Mouse (Mus musculus): ENCODE measurements around the gene 1190005I06Rik. TPM values are rescaled to one million over a fixed set of nuclear protein-coding genes. Genes with fewer than 3 reads are reported as not detected.

1190005I06Rik gene
- polyA plus RNA-seq, 1 experiment from 2014 or later: 6.0 TPM

GRCm38 (mm10) chr8:120569939-120570715 lies 77.3 kb downstream of the 1190005I06Rik start:
- ATAC-seq: no peak
- H3K9ac ChIP-seq (replicated peaks): no peak overlapping the region
- peaks cover 44% of the 10 kb centered on the region for H3K4me1 ChIP-seq (replicated peaks)
- H3K4me3 ChIP-seq (replicated peaks): no peak overlapping the region
- peak overlapping the region; percentile 7; the same call in 1 of the 2 replicates for H3K27ac ChIP-seq
- 60% methylated on average over 13 of the region's 13 CpGs for WGBS
- peaks cover 88% of the 10 kb centered on the region for H3K36me3 ChIP-seq
- H3K9me3 ChIP-seq: no peaks in the 10 kb centered on the region
- no peak overlapping the region for H3K4me2 ChIP-seq (replicated peaks)
- no peaks in the 10 kb centered on the region for H3K27me3 ChIP-seq

GRCm38 (mm10) chr8:120569123-120569522 lies 78.3 kb downstream of the 1190005I06Rik start:
- ATAC-seq: no peak
- Histone ChIP-seq H3K4me2 (replicated peaks) (no peak overlapping the region), H3K4me1 (replicated peaks) (peaks cover 51% of the 10 kb centered on the region), H3K4me3 (replicated peaks) (no peak overlapping the region), H3K36me3 (peaks cover 78% of the 10 kb centered on the region), H3K9ac (replicated peaks) (no peak overlapping the region), H3K9me3 (no peaks in the 10 kb centered on the region), H3K27ac (peak overlapping the region; percentile 7), H3K27me3 (no peaks in the 10 kb centered on the region)
- WGBS: 96% methylated on average over 17 of the region's 17 CpGs

- no peak for ATAC-seq
- Histone ChIP-seq H3K27ac (no peak overlapping the region), H3K4me1 (replicated peaks) (peaks cover 55% of the 10 kb centered on the region), H3K9me3 (no peaks in the 10 kb centered on the region), H3K9ac (replicated peaks) (no peak overlapping the region), H3K4me2 (replicated peaks) (no peak overlapping the region), H3K27me3 (no peaks in the 10 kb centered on the region), H3K36me3 (peaks cover 69% of the 10 kb centered on the region), H3K4me3 (replicated peaks) (no peak overlapping the region)
- 95% methylated on average over 37 of the region's 37 CpGs for WGBS
These were observed 79.2 kb downstream of the 1190005I06Rik start for GRCm38 (mm10) chr8:120568164-120568798.

DNA sequence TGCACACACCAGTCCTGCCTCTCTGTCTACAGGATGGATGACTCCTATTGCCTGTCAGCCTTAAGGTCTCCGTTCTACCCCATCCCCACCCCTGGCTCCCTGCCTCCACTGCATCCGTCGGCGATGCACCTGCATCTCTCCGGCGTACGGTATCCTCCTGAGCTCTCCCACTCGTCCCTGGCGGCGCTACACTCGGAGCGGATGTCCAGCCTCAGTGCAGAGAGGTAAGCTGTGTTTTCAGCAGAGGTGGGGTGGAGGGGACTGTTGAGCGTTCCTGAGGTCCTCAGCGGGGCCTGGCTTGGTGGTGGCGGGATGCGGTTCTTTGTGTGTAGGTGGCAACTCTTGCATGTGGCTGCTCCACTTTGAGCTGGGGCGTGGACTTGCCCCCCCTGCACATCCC lies 79.7 kb downstream of the 1190005I06Rik start:
- no peak overlapping the region for H3K4me3 ChIP-seq (replicated peaks)
- H3K9me3 ChIP-seq: no peaks in the 10 kb centered on the region
- peaks cover 64% of the 10 kb centered on the region for H3K36me3 ChIP-seq
- no peak overlapping the region for H3K9ac ChIP-seq (replicated peaks)
- H3K4me2 ChIP-seq (replicated peaks): no peak overlapping the region
- WGBS: 96% methylated on average over 17 of the region's 17 CpGs
- H3K4me1 ChIP-seq (replicated peaks): peaks cover 61% of the 10 kb centered on the region
- peak overlapping the region; percentile 19; the same call in 1 of the 2 replicates for H3K27ac ChIP-seq
- ATAC-seq: no peak
- H3K27me3 ChIP-seq: no peaks in the 10 kb centered on the region

- 87% methylated on average over 8 of the region's 8 CpGs for WGBS
- peaks cover 53% of the 10 kb centered on the region for H3K36me3 ChIP-seq
These were observed 80.8 kb downstream of the 1190005I06Rik start for GRCm38 (mm10) chr8:120566681-120567080.

GRCm38 (mm10) chr8:120565151-120565711 lies 82.2 kb downstream of the 1190005I06Rik start:
- peak; percentile 18 for ATAC-seq
- Histone ChIP-seq H3K9ac (replicated peaks) (peak overlapping the region; percentile 21; the same call in 1 of the 2 replicates), H3K36me3 (peaks cover 40% of the 10 kb centered on the region), H3K4me3 (replicated peaks) (no peak overlapping the region), H3K27me3 (no peaks in the 10 kb centered on the region), H3K4me1 (replicated peaks) (peaks cover 75% of the 10 kb centered on the region), H3K9me3 (no peaks in the 10 kb centered on the region), H3K27ac (peak overlapping the region; percentile 89), H3K4me2 (replicated peaks) (no peak overlapping the region)
- WGBS: 10% methylated on average over 7 of the region's 7 CpGs

More at GRCm38 (mm10) chr8:120566681-120567080, 80.8 kb downstream of the 1190005I06Rik start:
- H3K4me1 ChIP-seq (replicated peaks): peaks cover 67% of the 10 kb centered on the region
- ATAC-seq: no peak
- H3K4me2 ChIP-seq (replicated peaks): no peak overlapping the region
- H3K27ac ChIP-seq: no peak overlapping the region
- H3K9ac ChIP-seq (replicated peaks): no peak overlapping the region
- no peaks in the 10 kb centered on the region for H3K27me3 ChIP-seq
- no peaks in the 10 kb centered on the region for H3K9me3 ChIP-seq
- H3K4me3 ChIP-seq (replicated peaks): no peak overlapping the region

GRCm38 (mm10) chr8:120563851-120564837 lies 83.3 kb downstream of the 1190005I06Rik start:
- peaks cover 30% of the 10 kb centered on the region for H3K36me3 ChIP-seq
- peak overlapping the region; percentile 89 for H3K27ac ChIP-seq
- H3K9ac ChIP-seq (replicated peaks): 0 out of 2 replicates have a peak overlapping the region, but pooled peaks have one; percentile 45
- peak; percentile 62 for ATAC-seq
- H3K9me3 ChIP-seq: no peaks in the 10 kb centered on the region
- 7% methylated on average over 20 of the region's 20 CpGs for WGBS
- H3K4me1 ChIP-seq (replicated peaks): peaks cover 78% of the 10 kb centered on the region
- H3K4me3 ChIP-seq (replicated peaks): no peak overlapping the region
- no peaks in the 10 kb centered on the region for H3K27me3 ChIP-seq
- H3K4me2 ChIP-seq (replicated peaks): peak overlapping the region; percentile 28

GRCm38 (mm10) chr8:120563348-120563724 lies 84.1 kb downstream of the 1190005I06Rik start:
- H3K4me2 ChIP-seq (replicated peaks): peak overlapping the region; percentile 28; the same call in 1 of the 2 replicates
- no peaks in the 10 kb centered on the region for H3K9me3 ChIP-seq
- peak overlapping the region; percentile 45 for H3K9ac ChIP-seq (replicated peaks)
- peak overlapping the region; percentile 89 for H3K27ac ChIP-seq
- H3K4me3 ChIP-seq (replicated peaks): no peak overlapping the region
- peak; percentile 18 for ATAC-seq
- no peaks in the 10 kb centered on the region for H3K27me3 ChIP-seq
- whole genome bisulfite sequencing: 9% methylated on average over 8 of the region's 8 CpGs
- peaks cover 26% of the 10 kb centered on the region for H3K36me3 ChIP-seq
- H3K4me1 ChIP-seq (replicated peaks): peaks cover 87% of the 10 kb centered on the region

DNA sequence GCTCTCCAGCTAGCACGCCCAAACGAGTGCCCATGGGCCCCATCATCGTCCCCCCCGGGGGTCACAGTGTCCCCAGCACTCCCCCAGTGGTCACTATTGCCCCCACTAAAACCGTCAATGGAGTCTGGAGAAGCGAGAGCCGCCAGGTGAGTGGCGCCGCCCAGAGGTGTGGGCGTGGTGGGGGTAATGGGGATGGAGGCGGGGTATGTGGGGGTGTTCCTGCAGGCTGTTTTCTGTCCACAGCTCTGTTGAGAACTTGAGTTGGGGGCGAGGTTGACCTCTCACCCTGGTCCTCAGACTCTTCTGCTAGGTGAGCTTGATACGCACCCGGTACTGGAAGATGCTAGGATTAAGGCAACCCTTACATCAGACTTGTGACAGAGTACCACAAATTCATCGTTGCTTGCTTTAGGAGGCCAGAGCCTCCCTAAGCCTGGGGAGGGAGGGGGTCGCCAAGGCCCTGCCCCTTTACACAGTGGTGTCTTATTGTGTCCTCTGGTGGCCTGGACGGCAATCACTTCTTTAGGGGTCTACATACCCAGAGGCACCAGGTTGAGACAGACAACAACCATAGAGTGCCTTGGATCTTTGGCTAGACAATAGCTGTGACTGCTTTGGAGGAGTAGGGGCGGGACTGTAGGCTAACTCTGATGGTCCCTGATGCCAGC lies 84.6 kb downstream of the 1190005I06Rik start:
- Histone ChIP-seq H3K36me3 (peaks cover 20% of the 10 kb centered on the region), H3K4me1 (replicated peaks) (peaks cover 92% of the 10 kb centered on the region), H3K4me3 (replicated peaks) (no peak overlapping the region), H3K27me3 (no peaks in the 10 kb centered on the region), H3K9me3 (no peaks in the 10 kb centered on the region), H3K9ac (replicated peaks) (peak overlapping the region; percentile 45), H3K4me2 (replicated peaks) (0 out of 2 replicates have a peak overlapping the region, but pooled peaks have one; percentile 28), H3K27ac (peak overlapping the region; percentile 89)
- WGBS: 77% methylated on average over 18 of the region's 18 CpGs
- no peak; the same call in 1 of the 2 replicates for ATAC-seq

- Histone ChIP-seq H3K4me1 (replicated peaks) (peaks cover 100% of the 10 kb centered on the region), H3K9ac (replicated peaks) (no peak overlapping the region), H3K9me3 (no peaks in the 10 kb centered on the region), H3K4me2 (replicated peaks) (no peak overlapping the region), H3K36me3 (peaks cover 10% of the 10 kb centered on the region), H3K4me3 (replicated peaks) (no peak overlapping the region), H3K27ac (peak overlapping the region; percentile 89), H3K27me3 (no peaks in the 10 kb centered on the region)
- 82% methylated on average over 22 of the region's 22 CpGs for WGBS
- ATAC-seq: no peak
These were observed 85.6 kb downstream of the 1190005I06Rik start for GRCm38 (mm10) chr8:120561539-120562435.
